Mouse (Mus musculus) small intestine, adult 2 months (tissue): ENCODE measurements at regions not wholly inside any gene's neighbourhood (a gene's known extent, or its start where the extent isn't known, plus 50 kb on each side); places are given as distances from the start of the nearest gene placed in this dataset.

ENCODE experiments used
- H3K27ac ChIP-seq: fragments of 200-500 bp; 2 replicates; pipeline ENCODE4 v1.5.1; 2012; ENCODE audit warnings: low read depth, low read length, control low read depth, inconsistent platforms; ENCODE audit not compliant: insufficient read depth
- H3K27me3 ChIP-seq: fragments of 200-500 bp; 2 replicates; pipeline ENCODE4 v1.6.1; 2012; ENCODE audit warnings: mild to moderate bottlenecking, moderate library complexity, low read length, inconsistent platforms; ENCODE audit not compliant: control insufficient read depth, insufficient read depth
- H3K36me3 ChIP-seq: fragments of 200-500 bp; 2 replicates; pipeline ENCODE4 v1.6.1; 2012; ENCODE audit warnings: mild to moderate bottlenecking, low read length, control low read depth, inconsistent platforms; ENCODE audit not compliant: control insufficient read depth, insufficient read depth
- H3K4me1 ChIP-seq: fragments of 200-500 bp; 2 replicates; pipeline ENCODE4 v1.6.1; 2012; ENCODE audit warnings: low read length, inconsistent platforms, mixed read lengths; ENCODE audit not compliant: control insufficient read depth, insufficient read depth, insufficient read length
- H3K4me3 ChIP-seq: fragments of 200-500 bp; 2 replicates; pipeline ENCODE4 v1.5.1; 2012; ENCODE audit warnings: low read depth, mild to moderate bottlenecking, control low read depth, inconsistent platforms, low read length, moderate library complexity
- CTCF ChIP-seq: fragments of 200-500 bp; IDR thresholded peaks from 2 replicates; pipeline ENCODE4 v1.5.1; 2012; ENCODE audit warnings: low read depth, mild to moderate bottlenecking, control low read depth, inconsistent platforms, low read length, moderate library complexity, mixed read lengths; ENCODE audit not compliant: insufficient replicate concordance, insufficient read length; ENCODE audit errors: extremely low read depth
- POLR2A ChIP-seq: fragments of 200-500 bp; IDR thresholded peaks from 2 replicates; pipeline ENCODE4 v1.6.1; 2012; ENCODE audit warnings: low read depth, mild to moderate bottlenecking, control low read depth, inconsistent platforms, low read length, moderate library complexity
- WGBS: fragments of 180-500 bp; shearing (Covaris S2); methylation state at CpG from one replicate; pipeline ENCODE4 v1.1.7; 2018; 5-methylcytosine and 5-hydroxymethylcytosine counted together

DNA sequence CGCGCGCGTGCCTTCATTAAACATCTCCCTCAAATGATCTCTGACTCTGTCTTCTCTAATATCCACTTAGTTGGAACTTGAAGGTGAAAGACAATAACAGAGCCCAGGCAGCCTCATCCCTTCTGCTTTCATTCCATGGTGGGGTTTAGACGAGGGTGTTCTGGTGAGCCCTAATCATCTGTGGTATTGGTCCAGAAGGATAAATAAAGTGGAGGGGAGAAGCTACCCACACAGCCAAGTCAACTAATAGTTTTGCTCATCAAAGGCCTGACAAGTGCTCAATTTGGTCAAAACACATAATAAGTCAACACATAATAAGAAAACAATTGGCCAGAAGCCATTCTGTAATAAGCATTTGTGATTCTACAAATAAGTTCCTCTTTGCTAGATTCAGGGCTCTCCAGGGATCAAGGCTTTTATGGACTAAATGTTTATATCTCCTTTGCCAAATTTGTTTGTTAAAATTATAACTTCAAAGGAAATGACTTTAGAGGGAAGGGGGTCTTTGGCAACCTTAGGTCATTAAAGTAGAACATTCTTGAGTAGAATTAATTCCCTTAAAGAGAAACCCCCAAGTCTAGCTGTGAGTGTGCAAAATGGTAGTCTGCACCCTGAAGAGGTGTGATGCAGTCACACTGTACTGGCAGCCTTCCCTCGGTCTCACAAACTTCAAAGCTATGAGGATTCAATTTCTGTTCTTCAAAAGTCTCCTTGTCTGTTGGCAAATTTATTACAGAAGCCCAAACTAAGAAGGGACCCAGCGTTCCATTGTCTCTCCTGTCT is 186.5 kb downstream of the Sec23a start:
- H3K4me3 ChIP-seq: no peak overlapping the region
- no peaks in the 10 kb centered on the region for H3K36me3 ChIP-seq
- 85% methylated on average over 7 of the region's 7 CpGs for WGBS
- no peak for TF ChIP-seq POLR2A
- TF ChIP-seq CTCF: no peak
- H3K27me3 ChIP-seq: no peaks in the 10 kb centered on the region
- H3K4me1 ChIP-seq: no peaks in the 10 kb centered on the region
- no peak overlapping the region for H3K27ac ChIP-seq

DNA sequence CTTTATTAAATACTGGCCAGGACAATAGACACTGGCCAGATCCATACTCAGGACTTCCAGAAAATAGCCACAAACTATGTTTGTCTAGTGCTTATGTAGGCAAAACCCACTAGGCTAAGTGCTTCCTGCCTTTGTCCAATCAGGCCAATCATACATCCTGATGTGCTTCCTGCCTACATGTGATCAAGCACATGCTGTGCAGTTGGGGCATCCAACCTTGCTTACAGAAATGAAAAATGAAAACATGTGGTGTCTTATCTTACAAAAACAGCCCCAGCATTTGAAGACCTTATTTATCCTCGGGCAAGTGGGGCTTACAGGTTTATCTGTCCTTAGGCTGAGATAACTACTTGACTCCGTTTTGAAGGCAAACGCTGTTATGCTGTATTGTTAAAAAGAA is 188.8 kb downstream of the Sec23a start:
- Histone ChIP-seq H3K27ac (no peak overlapping the region), H3K36me3 (no peaks in the 10 kb centered on the region), H3K27me3 (no peaks in the 10 kb centered on the region), H3K4me1 (no peaks in the 10 kb centered on the region), H3K4me3 (no peak overlapping the region)
- TF ChIP-seq POLR2A: no peak
- TF ChIP-seq CTCF: no peak
- 40% methylated on average over 3 of the region's 3 CpGs for WGBS

DNA sequence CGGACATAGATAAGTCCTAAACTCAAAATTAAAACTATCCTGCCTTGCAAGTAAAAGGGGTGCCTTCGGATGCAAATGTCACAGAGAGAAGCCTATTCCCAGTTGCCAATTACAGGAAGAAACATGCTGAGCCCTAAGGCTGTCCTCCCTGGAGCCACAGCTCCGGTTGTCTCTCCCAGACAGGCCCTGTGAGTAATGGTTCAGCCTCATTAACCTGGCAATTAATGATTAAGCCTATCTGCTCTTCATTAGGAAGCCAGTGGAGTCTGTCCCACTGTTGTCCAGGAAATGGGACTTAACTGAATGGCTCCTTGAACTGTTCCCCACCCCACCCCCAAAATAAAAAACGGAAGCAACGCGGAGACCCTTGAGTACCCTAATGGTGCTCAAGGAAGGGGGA is 207.7 kb downstream of the Sec23a start:
- Histone ChIP-seq H3K27me3 (no peaks in the 10 kb centered on the region), H3K4me3 (no peak overlapping the region), H3K36me3 (no peaks in the 10 kb centered on the region), H3K4me1 (no peaks in the 10 kb centered on the region), H3K27ac (no peak overlapping the region)
- TF ChIP-seq CTCF (no peak), POLR2A (no peak)
- 52% methylated on average over 6 of the region's 6 CpGs for WGBS

DNA sequence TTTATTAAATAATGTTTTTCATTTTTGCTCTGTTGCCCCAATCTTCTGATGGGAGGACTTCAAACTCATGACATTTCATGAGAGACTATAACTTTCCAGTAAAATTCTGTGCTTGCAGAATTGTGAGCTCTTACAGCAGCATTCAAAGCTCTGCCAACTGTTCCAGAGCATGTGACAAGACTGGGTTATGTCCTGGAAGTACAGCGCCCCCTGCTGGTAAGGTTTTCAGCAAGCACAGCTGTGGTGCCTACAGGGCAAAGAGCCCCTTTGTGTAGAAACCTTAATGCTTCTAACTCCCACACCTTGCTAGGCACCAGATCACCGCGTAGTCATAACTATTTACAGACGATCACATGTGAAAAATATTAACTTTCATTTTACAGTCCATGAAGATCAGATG is 209.4 kb downstream of the Sec23a start:
- H3K36me3 ChIP-seq: no peaks in the 10 kb centered on the region
- WGBS: 37% methylated on average over 4 of the region's 4 CpGs
- H3K4me1 ChIP-seq: no peaks in the 10 kb centered on the region
- H3K27me3 ChIP-seq: no peaks in the 10 kb centered on the region
- no peak overlapping the region for H3K27ac ChIP-seq
- peak; percentile 78; the same call in 1 of the 2 replicates for TF ChIP-seq CTCF
- TF ChIP-seq POLR2A: no peak
- no peak overlapping the region for H3K4me3 ChIP-seq
